Mouse (Mus musculus): ENCODE results near the gene Irf1.
A peak's percentile ranks its signal among the peaks of the same experiment; 100 is the strongest.
"Not testable (repeated sequence)": the region's sequence is repeated elsewhere in the genome, so short reads cannot be mapped to it uniquely, and the experiment has no call there.

Irf1 gene

GRCm38 (mm10) chr11:53769760-53770124 lies at the start of gene Irf1:
Gene Irf1 (plus strand): TSS chr11:53770014.
- peak; percentile 79 for DNase-seq (ENCODE audit: low spot score)

- DNase-seq (ENCODE audit: low spot score): no peak
Observed at GRCm38 (mm10) chr11:53720715-53721114, 49.1 kb upstream of the Irf1 start, which contains the start of gene Il5. Gene Il5 (plus strand): TSS chr11:53720794.

DNA sequence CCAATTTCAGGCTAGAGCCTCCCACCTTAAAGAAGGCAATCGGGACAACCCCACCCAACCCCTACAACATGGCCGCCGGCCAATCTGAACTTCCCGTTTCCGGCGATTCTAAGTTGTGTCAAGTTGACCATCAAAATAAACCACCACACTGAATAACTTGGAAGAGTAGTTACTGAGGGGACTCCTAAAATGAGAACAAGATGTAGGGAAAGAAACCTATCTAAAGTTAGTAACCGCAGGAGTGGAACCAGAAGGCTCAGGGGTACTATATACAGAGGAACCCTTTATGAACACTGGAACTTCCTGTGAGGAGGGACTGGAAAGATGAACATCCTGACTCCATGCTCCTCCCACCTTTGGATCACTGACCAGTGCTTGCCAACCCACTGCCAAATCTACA lies 38.4 kb upstream of the Irf1 start:
- no peak for DNase-seq (ENCODE audit: low spot score)

GRCm38 (mm10) chr11:53732244-53732643 lies 37.6 kb upstream of the Irf1 start:
- DNase-seq (ENCODE audit: low spot score): no peak

GRCm38 (mm10) chr11:53733824-53734223 lies 36.0 kb upstream of the Irf1 start:
- peak; percentile 20 for DNase-seq (ENCODE audit: low spot score)

- DNase-seq (ENCODE audit: low spot score): no peak
Observed at GRCm38 (mm10) chr11:53734431-53734830, 35.4 kb upstream of the Irf1 start.

- peak; percentile 7 for DNase-seq (ENCODE audit: low spot score)
Observed at GRCm38 (mm10) chr11:53734970-53735681, 34.7 kb upstream of the Irf1 start.

- DNase-seq (ENCODE audit: low spot score): peak; percentile 77
Observed at GRCm38 (mm10) chr11:53735682-53736245, 34.0 kb upstream of the Irf1 start.

DNA sequence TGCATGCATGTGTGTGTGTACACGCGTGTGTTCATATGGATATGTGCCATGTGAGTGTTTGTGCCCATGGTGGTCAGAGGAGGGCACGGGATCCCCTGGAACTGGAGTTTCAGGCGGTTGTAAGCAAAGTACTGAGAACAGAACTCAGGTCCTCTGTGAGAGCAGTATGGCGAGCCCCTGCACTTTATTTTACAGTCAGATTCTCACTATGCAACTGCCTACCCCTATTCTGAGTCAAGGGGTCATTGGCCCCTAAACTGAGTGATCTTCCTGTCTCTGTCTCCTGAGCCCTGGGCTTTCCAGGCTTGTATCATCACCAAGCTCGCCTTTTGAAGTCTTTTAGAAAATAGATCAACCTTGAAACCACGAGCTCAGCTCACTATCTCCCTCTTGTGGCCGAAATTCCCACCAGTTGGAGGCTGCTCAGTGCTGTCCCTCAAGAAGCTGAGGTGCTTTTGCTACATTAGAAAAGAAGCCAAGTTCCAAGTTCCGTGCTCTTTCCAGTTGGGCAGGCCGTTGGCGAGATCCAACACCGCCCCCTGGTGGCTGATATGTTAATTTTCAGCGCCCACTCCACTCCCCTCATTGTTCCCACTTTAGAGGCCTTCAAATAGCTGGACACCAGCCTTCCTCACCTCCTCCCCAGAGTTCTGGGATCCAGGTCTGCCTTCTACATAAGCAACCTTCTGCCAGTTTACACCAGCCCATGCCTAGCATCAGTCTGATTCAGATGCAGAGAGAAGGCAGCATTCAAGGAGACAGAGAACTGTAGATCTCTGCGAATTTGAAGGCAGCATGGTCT lies 32.8 kb upstream of the Irf1 start:
- peak; percentile 78 for DNase-seq (ENCODE audit: low spot score)

DNA sequence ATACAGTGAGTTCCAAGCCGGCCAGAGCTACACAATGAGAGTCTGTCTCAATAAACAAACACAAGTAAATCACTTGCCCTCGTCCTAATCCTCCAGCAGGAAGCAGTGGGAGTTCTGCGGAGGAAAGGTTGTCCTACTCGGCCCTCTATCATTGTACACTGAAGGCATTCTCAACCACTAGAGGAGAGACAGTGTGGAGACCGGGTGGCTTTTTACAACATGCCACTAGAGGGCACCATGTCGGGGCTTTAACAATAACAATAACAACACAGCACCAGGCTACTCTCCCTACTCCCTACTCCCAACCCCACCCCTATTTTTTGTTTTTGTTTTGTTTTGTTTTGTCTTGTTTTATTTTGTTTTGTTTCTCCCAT lies 32.3 kb upstream of the Irf1 start:
- DNase-seq (ENCODE audit: low spot score): peak; percentile 67

- no peak for DNase-seq (ENCODE audit: low spot score)
Observed at GRCm38 (mm10) chr11:53742353-53742752, 27.5 kb upstream of the Irf1 start.

DNA sequence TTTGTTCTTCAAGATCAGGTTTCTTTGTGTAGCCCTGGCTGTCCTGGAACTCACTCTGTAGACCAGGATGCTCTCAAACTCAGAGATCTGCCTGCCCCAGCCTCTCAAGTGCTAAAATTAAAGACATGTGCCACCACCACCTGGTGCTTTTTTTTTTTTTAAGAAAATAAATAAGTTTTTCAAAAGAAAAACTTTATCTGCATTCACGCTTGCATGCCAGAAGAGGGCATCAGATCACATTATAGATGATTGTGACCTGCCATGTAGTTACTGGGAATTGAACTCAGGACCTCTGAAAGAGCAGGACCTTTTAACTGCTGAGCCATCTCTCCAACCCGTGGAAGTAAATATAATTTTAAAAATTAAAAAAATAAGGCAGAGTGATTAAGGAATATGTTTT lies 24.6 kb upstream of the Irf1 start:
- no peak for DNase-seq (ENCODE audit: low spot score)

GRCm38 (mm10) chr11:53747985-53748384 lies 21.8 kb upstream of the Irf1 start:
- DNase-seq (ENCODE audit: low spot score): no peak

DNA sequence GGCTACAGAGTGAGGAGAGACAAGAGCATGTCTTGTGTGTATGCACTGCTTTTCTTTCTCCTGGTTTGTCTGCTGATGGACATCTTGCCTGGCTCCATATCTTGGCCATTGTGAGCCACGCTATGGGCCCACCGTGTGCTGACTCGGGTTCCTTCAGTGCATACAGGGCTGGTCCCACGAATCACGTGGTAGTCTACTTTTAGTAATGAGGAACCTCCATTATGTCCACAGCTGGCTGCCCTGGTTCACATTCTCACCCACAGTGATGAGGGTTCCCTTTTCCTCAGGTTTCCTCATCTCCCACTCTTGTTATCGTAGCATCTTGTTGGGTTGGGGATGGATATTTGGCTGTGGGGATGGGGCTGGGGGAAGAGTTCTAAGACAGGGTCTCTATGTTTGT lies 21.2 kb upstream of the Irf1 start:
- no peak for DNase-seq (ENCODE audit: low spot score)

GRCm38 (mm10) chr11:53749306-53749705 lies 20.5 kb upstream of the Irf1 start:
- DNase-seq (ENCODE audit: low spot score): no peak

DNA sequence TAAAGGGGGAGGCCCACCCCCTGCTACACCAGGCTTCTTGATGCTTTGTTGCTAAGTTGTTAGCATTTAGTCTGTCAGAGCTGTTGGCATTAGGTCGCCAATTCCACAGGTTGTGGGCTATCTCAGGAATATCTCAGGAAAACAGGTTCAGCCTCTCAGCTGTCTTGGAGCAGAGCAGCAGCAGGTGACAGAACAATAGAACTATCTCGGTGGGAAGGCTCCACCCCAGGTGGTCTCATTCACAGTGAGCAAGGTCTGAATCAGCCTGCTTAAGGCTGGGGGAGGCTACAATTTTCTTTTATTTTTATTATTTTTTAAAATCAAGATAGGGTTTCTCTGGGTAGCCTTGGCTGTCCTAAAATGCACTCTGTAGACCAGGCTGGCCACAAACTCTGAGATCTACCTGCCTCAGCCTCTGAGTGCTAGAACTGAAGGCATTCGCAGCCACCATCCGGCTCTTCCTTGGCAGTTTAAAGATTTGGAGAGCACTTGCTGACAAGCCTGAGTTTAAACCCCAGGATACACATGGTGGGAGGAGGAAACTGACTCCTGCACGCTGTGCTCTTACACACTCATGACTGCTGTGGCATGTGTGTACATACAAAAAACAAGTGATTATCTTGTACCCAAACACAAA lies 20.0 kb upstream of the Irf1 start:
- DNase-seq (ENCODE audit: low spot score): no peak

- no peak for DNase-seq (ENCODE audit: low spot score)
Observed at GRCm38 (mm10) chr11:53755011-53755595, 14.7 kb upstream of the Irf1 start.

GRCm38 (mm10) chr11:53757612-53758011 lies 12.2 kb upstream of the Irf1 start:
- DNase-seq (ENCODE audit: low spot score): no peak

GRCm38 (mm10) chr11:53758033-53758432 lies 11.8 kb upstream of the Irf1 start:
- DNase-seq (ENCODE audit: low spot score): not testable (repeated sequence)

DNA sequence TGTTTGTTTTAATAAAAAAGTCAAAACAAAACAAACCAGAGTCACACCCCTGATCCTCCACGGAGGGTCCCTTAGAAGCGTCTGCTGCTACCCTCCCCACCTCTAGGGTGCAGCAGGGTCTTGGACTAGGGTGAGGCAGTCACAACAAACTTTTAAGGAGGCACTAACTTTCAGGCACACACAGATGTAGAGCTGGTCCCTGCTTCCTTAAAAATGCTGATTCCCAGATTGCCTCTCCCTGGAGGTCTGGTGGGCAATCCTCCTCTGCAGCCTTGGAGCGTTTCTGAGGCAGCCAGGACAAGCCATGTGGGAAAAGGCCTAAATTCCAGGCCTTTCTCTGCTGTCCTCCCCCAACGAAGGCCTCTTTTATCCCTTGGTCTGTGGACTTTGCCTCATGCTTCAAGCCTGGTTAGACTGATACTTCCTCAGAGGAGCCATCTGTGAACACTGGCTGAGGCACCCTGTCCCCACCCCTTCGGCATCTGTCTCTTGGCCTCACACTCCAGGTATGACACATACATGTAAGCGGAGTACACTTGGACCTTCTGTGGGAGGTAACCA lies 10.9 kb upstream of the Irf1 start:
- DNase-seq (ENCODE audit: low spot score): no peak

DNA sequence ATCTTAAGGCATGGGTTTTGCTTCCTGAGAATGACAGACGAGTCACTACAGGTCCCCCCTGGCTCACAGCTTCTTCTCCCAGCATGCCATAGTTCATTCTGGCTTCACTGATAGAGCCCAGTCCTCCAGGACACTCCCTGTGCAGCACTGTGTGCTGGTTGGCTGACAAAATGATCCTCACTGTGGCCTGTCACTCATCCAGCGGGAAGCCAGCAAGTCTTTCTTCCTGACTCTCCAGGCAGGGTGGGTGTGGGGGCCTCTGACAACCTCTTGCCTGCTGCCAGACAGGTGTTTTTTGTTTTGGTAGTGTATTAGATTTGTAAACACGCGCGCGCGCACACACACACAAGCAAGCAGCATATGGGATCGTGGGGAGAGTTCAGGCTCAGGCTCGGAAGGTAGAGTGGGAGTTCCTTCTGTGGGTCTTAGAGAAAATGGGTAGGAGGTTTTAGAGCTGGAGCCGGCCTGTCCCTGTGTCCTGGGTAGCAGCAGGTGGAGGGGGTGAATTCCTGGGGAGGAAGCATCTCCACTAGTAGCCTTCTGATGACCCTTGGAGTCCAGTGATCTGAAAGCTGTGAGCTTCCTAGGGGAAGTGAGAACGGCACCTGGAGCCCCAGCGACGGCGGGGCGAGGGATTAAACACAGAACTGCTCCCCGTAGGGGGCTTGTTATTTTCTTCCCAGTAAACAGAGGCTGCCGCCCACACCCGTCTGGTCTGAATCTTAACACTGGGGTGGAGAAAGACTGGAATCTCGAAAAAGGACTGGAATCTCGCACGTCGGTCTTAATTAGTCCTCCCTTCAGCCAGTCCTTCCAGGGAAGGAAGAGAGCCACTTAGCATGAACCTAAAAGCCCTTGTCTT lies 10.0 kb upstream of the Irf1 start:
- no peak for DNase-seq (ENCODE audit: low spot score)
